Mouse (Mus musculus): Measurements from ENCODE around the gene Papss1. TPM values are rescaled to one million over a fixed set of nuclear protein-coding genes. Genes with fewer than 3 reads are reported as not detected.

Papss1 gene
- polyA plus RNA-seq, 1 experiment: 56.2 TPM

- Histone ChIP-seq H3K27me3 (replicated peaks; ENCODE audit: control insufficient read depth, insufficient read depth, low read length) (no peaks in the 10 kb centered on the region), H3K4me1 (ENCODE audit: control insufficient read depth, insufficient read depth, low read length) (peaks cover 13% of the 10 kb centered on the region), H3K36me3 (ENCODE audit: control insufficient read depth, insufficient read depth, low read length) (peaks cover 3% of the 10 kb centered on the region), H3K4me3 (ENCODE audit: insufficient read depth, low read depth, low read length) (no peak overlapping the region), H3K27ac (ENCODE audit: insufficient read depth, low read depth, low read length) (peak overlapping the region; percentile 59)
- DNase-seq: peak; percentile 33
- no peak for TF ChIP-seq POLR2A (IDR thresholded peaks at IDR 0.05; ENCODE audit: low read depth, low read length)
- 81% methylated on average over 7 of the region's 7 CpGs for WGBS
Observed at GRCm38 (mm10) chr3:131581096-131581495, 16.5 kb downstream of the Papss1 start.

- 94% methylated on average over 3 of the region's 3 CpGs for WGBS
- Histone ChIP-seq H3K4me1 (ENCODE audit: control insufficient read depth, insufficient read depth, low read length) (no peaks in the 10 kb centered on the region), H3K27ac (ENCODE audit: insufficient read depth, low read depth, low read length) (no peak overlapping the region), H3K27me3 (replicated peaks; ENCODE audit: control insufficient read depth, insufficient read depth, low read length) (no peaks in the 10 kb centered on the region), H3K4me3 (ENCODE audit: insufficient read depth, low read depth, low read length) (no peak overlapping the region), H3K36me3 (ENCODE audit: control insufficient read depth, insufficient read depth, low read length) (peaks cover 3% of the 10 kb centered on the region)
- no peak for DNase-seq
- TF ChIP-seq POLR2A (IDR thresholded peaks at IDR 0.05; ENCODE audit: low read depth, low read length) (no peak), CTCF (conservative IDR thresholded peaks at IDR 0.05; ENCODE audit: insufficient read depth, insufficient read length, low read depth, low read length) (peak; percentile 40)
Observed at GRCm38 (mm10) chr3:131586818-131587217, 22.2 kb downstream of the Papss1 start.

- no peak overlapping the region for H3K27ac ChIP-seq (ENCODE audit: insufficient read depth, low read depth, low read length)
- no peaks in the 10 kb centered on the region for H3K27me3 ChIP-seq (replicated peaks; ENCODE audit: control insufficient read depth, insufficient read depth, low read length)
- H3K4me3 ChIP-seq (ENCODE audit: insufficient read depth, low read depth, low read length): no peak overlapping the region
- TF ChIP-seq POLR2A (IDR thresholded peaks at IDR 0.05; ENCODE audit: low read depth, low read length) (no peak), CTCF (conservative IDR thresholded peaks at IDR 0.05; ENCODE audit: insufficient read depth, insufficient read length, low read depth, low read length) (no peak)
- no peak for DNase-seq
- 93% methylated on average over 10 of the region's 10 CpGs for WGBS
- peaks cover under 1% of the 10 kb centered on the region for H3K36me3 ChIP-seq (ENCODE audit: control insufficient read depth, insufficient read depth, low read length)
- H3K4me1 ChIP-seq (ENCODE audit: control insufficient read depth, insufficient read depth, low read length): no peaks in the 10 kb centered on the region
Observed at GRCm38 (mm10) chr3:131587959-131588358, 23.4 kb downstream of the Papss1 start.

GRCm38 (mm10) chr3:131593143-131593798, 28.7 kb downstream of the Papss1 start:
- 70% methylated on average over 15 of the region's 15 CpGs for WGBS
- H3K4me3 ChIP-seq (ENCODE audit: insufficient read depth, low read depth, low read length): no peak overlapping the region
- H3K4me1 ChIP-seq (ENCODE audit: control insufficient read depth, insufficient read depth, low read length): no peaks in the 10 kb centered on the region
- no peaks in the 10 kb centered on the region for H3K27me3 ChIP-seq (replicated peaks; ENCODE audit: control insufficient read depth, insufficient read depth, low read length)
- H3K36me3 ChIP-seq (ENCODE audit: control insufficient read depth, insufficient read depth, low read length): no peaks in the 10 kb centered on the region; the same call in none of the 2 replicates
- no peak overlapping the region for H3K27ac ChIP-seq (ENCODE audit: insufficient read depth, low read depth, low read length)
- TF ChIP-seq POLR2A (IDR thresholded peaks at IDR 0.05; ENCODE audit: low read depth, low read length) (no peak), CTCF (conservative IDR thresholded peaks at IDR 0.05; ENCODE audit: insufficient read depth, insufficient read length, low read depth, low read length) (no peak; the same call in 1 of the 2 replicates)
- DNase-seq: no peak

GRCm38 (mm10) chr3:131594361-131594760, 29.8 kb downstream of the Papss1 start:
- no peak for DNase-seq
- Histone ChIP-seq H3K27me3 (replicated peaks; ENCODE audit: control insufficient read depth, insufficient read depth, low read length) (no peaks in the 10 kb centered on the region), H3K36me3 (ENCODE audit: control insufficient read depth, insufficient read depth, low read length) (no peaks in the 10 kb centered on the region; the same call in none of the 2 replicates), H3K4me1 (ENCODE audit: control insufficient read depth, insufficient read depth, low read length) (no peaks in the 10 kb centered on the region), H3K4me3 (ENCODE audit: insufficient read depth, low read depth, low read length) (no peak overlapping the region), H3K27ac (ENCODE audit: insufficient read depth, low read depth, low read length) (no peak overlapping the region)
- TF ChIP-seq CTCF (conservative IDR thresholded peaks at IDR 0.05; ENCODE audit: insufficient read depth, insufficient read length, low read depth, low read length) (no peak), POLR2A (IDR thresholded peaks at IDR 0.05; ENCODE audit: low read depth, low read length) (no peak)
- WGBS: 96% methylated on average over 11 of the region's 11 CpGs

GRCm38 (mm10) chr3:131595546-131596245, 31.1 kb downstream of the Papss1 start:
- no peaks in the 10 kb centered on the region for H3K27me3 ChIP-seq (replicated peaks; ENCODE audit: control insufficient read depth, insufficient read depth, low read length)
- TF ChIP-seq CTCF (conservative IDR thresholded peaks at IDR 0.05; ENCODE audit: insufficient read depth, insufficient read length, low read depth, low read length): no peak
- no peak overlapping the region for H3K27ac ChIP-seq (ENCODE audit: insufficient read depth, low read depth, low read length)
- no peak overlapping the region for H3K4me3 ChIP-seq (ENCODE audit: insufficient read depth, low read depth, low read length)
- DNase-seq: no peak
- 82% methylated on average over 14 of the region's 14 CpGs for WGBS
- no peaks in the 10 kb centered on the region; the same call in none of the 2 replicates for H3K36me3 ChIP-seq (ENCODE audit: control insufficient read depth, insufficient read depth, low read length)
- no peaks in the 10 kb centered on the region for H3K4me1 ChIP-seq (ENCODE audit: control insufficient read depth, insufficient read depth, low read length)

- H3K4me3 ChIP-seq (ENCODE audit: insufficient read depth, low read depth, low read length): no peak overlapping the region
- H3K27ac ChIP-seq (ENCODE audit: insufficient read depth, low read depth, low read length): no peak overlapping the region
- DNase-seq: no peak
- no peaks in the 10 kb centered on the region for H3K4me1 ChIP-seq (ENCODE audit: control insufficient read depth, insufficient read depth, low read length)
- 95% methylated on average over 11 of the region's 11 CpGs for WGBS
- TF ChIP-seq CTCF (conservative IDR thresholded peaks at IDR 0.05; ENCODE audit: insufficient read depth, insufficient read length, low read depth, low read length) (no peak), POLR2A (IDR thresholded peaks at IDR 0.05; ENCODE audit: low read depth, low read length) (no peak)
- no peaks in the 10 kb centered on the region for H3K27me3 ChIP-seq (replicated peaks; ENCODE audit: control insufficient read depth, insufficient read depth, low read length)
- no peaks in the 10 kb centered on the region for H3K36me3 ChIP-seq (ENCODE audit: control insufficient read depth, insufficient read depth, low read length)
Observed at GRCm38 (mm10) chr3:131600726-131601125, 36.2 kb downstream of the Papss1 start.
